Mouse (Mus musculus) heart, postnatal 0 days (tissue): Measurements from ENCODE around the gene Nrip1. TPM values are rescaled to one million over a fixed set of nuclear protein-coding genes. Genes with fewer than 3 reads are reported as not detected.

ENCODE experiments used
- ATAC-seq: fragments of 200-750 bp; cut with Nextera tagmentation; 2 replicates; pipeline ENCODE4 v1.8.0; 2017; ENCODE audit warnings: low read depth, moderate number of reproducible peaks, moderate library complexity; ENCODE audit not compliant: insufficient read depth
- DNase-seq: peaks from one replicate; pipeline ENCODE4 v3.0.0-alpha.2; 2016; ENCODE audit warnings: low spot score
- H3K27ac ChIP-seq: fragments of 300-500 bp; sonication (generic); 2 replicates; pipeline ENCODE4 v1.5.1; 2014; ENCODE audit warnings: low read depth, mild to moderate bottlenecking
- H3K27me3 ChIP-seq: fragments of 300-500 bp; sonication (generic); 2 replicates; pipeline ENCODE4 v1.6.1; 2014; ENCODE audit warnings: low read length, mixed read lengths; ENCODE audit not compliant: control insufficient read depth, insufficient read depth
- H3K36me3 ChIP-seq: fragments of 300-500 bp; sonication (generic); replicated peaks from 2 replicates; pipeline ENCODE4 v1.6.1; 2014; ENCODE audit warnings: low read length, mixed read lengths; ENCODE audit not compliant: control insufficient read depth, insufficient read depth
- H3K4me1 ChIP-seq: fragments of 300-500 bp; sonication (generic); 2 replicates; pipeline ENCODE4 v1.6.1; 2014; ENCODE audit warnings: antibody characterized with exemption; ENCODE audit not compliant: control insufficient read depth, insufficient read depth
- H3K4me2 ChIP-seq: fragments of 300-500 bp; sonication (generic); 2 replicates; pipeline ENCODE4 v1.6.1; 2014; ENCODE audit warnings: low read depth, mild to moderate bottlenecking, low read length, moderate library complexity
- H3K4me3 ChIP-seq: fragments of 300-500 bp; sonication (generic); 2 replicates; pipeline ENCODE4 v1.5.1; 2014; ENCODE audit warnings: low read depth, low read length
- H3K9ac ChIP-seq: fragments of 300-500 bp; sonication (generic); replicated peaks from 2 replicates; pipeline ENCODE4 v1.6.1; 2014; ENCODE audit warnings: low read depth, low read length, mixed read lengths
- H3K9me3 ChIP-seq: fragments of 300-500 bp; sonication (generic); replicated peaks from 2 replicates; pipeline ENCODE4 v1.6.1; 2016; ENCODE audit warnings: low read length; ENCODE audit not compliant: control insufficient read depth
- CTCF ChIP-seq: IDR thresholded peaks from 2 replicates; pipeline ENCODE4 v1.5.1; 2016; ENCODE audit warnings: antibody characterized with exemption, control low read depth, low read depth
- EP300 ChIP-seq: IDR thresholded peaks from 2 replicates; pipeline ENCODE4 v1.6.1; 2016; ENCODE audit warnings: antibody characterized with exemption, low read depth
- WGBS: fragments of 180-500 bp; shearing (Covaris S2); extraction: QIAGEN DNeasy Blood & Tissue Kit; methylation state at CpG from one replicate; pipeline ENCODE4 v1.1.7; 2014; 5-methylcytosine and 5-hydroxymethylcytosine counted together
- polyA plus RNA-seq: library from polyadenylated mRNA; unstranded; fragments of >200 nt; fragmentation: Nextera tagmentation; extraction: Ambion mirVana; gene quantifications from 2 replicates; pipeline ENCODE4 v1.2.1, GENCODE M21; 2015
- total RNA-seq: library from RNA; depleted of rRNA; stranded (reverse); fragments of >200 nt; gene quantifications from 2 replicates; pipeline ENCODE4 v1.2.3, GENCODE M21; 2014; ENCODE audit warnings: low replicate concordance

Nrip1 gene
- total and polyA plus RNA-seq, 2 experiments from 2014 or later, result 9.0 to 13.3 TPM

DNA sequence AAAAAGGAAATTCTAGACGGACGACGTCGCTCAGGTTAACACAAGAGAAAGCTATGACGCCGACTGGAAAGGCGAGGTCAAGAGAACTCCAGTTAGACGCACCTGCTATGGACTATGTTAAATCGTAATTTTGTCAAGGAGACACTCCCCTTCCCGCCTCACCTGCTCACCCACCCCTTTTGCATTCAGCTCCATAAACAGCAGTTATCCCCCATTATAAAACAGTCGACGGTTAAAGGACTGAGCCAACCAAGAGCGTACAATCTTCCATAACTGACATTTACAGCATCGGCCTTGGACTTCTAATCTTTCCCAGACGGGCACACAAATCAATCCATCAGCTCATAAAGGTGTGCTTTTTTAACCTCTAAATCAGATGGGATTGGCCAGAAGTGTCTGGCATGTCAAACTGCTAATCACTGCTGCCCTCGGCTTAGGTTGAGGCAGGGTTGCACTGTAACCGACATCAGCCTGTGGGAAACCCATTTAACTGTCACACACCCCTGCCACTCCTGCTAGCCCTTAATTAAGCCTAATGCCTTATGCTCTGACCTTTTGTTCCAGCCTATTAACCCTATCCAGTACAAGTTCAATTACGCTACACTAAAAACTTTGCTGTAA lies 15.4 kb downstream of the Nrip1 start:
- no peak for ATAC-seq
- Histone ChIP-seq H3K4me2 (no peak overlapping the region), H3K27me3 (no peaks in the 10 kb centered on the region), H3K9me3 (no peaks in the 10 kb centered on the region), H3K9ac (no peak overlapping the region), H3K36me3 (no peaks in the 10 kb centered on the region), H3K4me1 (peaks cover 4% of the 10 kb centered on the region; the same call in 1 of the 2 replicates), H3K4me3 (no peak overlapping the region), H3K27ac (no peak overlapping the region)
- TF ChIP-seq CTCF (no peak), EP300 (no peak)
- no peak for DNase-seq
- WGBS, result 86% methylated on average over 18 of the region's 18 CpGs

DNA sequence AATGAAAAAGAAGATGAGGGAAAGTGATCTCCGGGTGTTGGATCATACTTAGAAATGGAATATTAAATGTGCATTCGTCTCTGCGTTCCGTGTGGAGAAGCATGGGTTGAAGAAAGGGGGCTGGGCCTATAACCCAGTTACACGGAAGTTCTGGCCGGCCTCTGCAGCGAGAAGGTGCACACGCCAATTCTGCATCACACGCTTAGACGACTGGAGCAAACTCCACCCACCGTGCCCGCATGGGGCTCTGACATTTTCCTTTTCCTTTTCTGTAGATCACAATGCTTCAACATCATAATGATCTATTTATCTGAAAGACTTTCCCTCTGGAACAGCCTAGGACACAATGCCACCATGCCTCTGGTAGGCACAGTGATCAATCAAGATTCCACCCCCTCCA lies 16.5 kb downstream of the Nrip1 start:
- 92% methylated on average over 12 of the region's 12 CpGs for WGBS
- Histone ChIP-seq H3K9me3 (no peaks in the 10 kb centered on the region), H3K9ac (no peak overlapping the region), H3K4me2 (no peak overlapping the region), H3K36me3 (0 out of 2 replicates have a peak, but pooled peaks cover under 1% of the 10 kb centered on the region), H3K4me3 (no peak overlapping the region), H3K27ac (no peak overlapping the region), H3K4me1 (peaks cover 4% of the 10 kb centered on the region; the same call in 1 of the 2 replicates), H3K27me3 (no peaks in the 10 kb centered on the region)
- no peak for ATAC-seq
- no peak for DNase-seq
- no peak for TF ChIP-seq CTCF
- TF ChIP-seq EP300, result no peak

DNA sequence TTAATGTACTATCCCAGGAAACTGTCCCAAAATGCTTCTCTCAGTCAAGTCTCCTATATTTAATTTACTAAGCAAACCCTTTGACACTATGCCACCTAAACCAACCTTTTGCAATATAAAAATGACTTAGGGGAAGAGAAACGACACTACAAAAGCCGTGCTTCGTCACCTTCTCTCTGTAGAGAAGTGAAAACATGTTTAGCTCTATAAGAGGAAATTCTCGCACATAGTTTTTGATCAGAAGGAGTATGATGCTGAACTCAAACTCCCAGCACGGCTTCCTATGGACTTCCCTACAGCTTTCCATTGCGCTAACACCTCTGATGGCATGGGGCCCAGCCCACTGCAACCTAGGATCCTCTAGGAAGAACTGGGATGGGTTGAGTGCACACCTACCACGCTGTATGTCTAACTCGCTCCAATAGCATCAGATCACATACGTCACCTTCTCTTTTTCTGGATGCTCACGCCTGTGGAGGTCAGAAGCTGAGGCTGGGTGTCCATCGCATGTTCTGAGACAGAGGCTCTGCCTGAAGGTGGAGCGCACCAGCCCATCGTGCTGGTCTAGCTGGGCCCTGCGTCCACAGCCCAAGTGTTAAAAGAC lies 17.6 kb downstream of the Nrip1 start:
- 0 out of 2 replicates have a peak, but pooled peaks cover 6% of the 10 kb centered on the region for H3K36me3 ChIP-seq
- 88% methylated on average over 14 of the region's 14 CpGs for WGBS
- TF ChIP-seq EP300 (no peak), CTCF (no peak)

DNA sequence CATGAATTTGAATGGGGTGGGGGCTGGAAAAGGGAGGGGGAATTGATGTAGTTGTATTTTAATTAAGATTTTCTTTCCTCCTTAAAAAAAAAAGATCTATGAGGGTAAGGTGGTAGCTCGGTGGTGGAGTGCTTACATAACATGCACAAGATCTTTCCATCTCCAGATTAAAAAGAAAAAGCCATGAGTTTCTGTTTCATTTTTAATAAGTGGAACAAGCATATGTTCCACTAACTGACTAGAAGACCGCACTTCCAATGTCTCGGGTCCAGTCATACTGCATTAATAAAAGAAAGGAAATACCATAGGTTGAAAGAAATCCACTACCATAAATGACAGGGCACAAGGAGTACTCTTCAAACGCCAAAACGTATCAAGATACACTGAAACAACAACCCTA lies 18.4 kb downstream of the Nrip1 start:
- Histone ChIP-seq H3K4me3 (no peak overlapping the region), H3K9ac (no peak overlapping the region), H3K4me2 (no peak overlapping the region), H3K27ac (no peak overlapping the region), H3K4me1 (peaks cover 4% of the 10 kb centered on the region; the same call in 1 of the 2 replicates), H3K27me3 (no peaks in the 10 kb centered on the region), H3K36me3 (peaks cover 6% of the 10 kb centered on the region; the same call in 1 of the 2 replicates), H3K9me3 (no peaks in the 10 kb centered on the region)
- DNase-seq, result no peak
- ATAC-seq, result no peak
- TF ChIP-seq EP300, result no peak
- 77% methylated on average over 5 of the region's 5 CpGs for WGBS

More for the DNA sequence above, 17.6 kb downstream of the Nrip1 start:
- H3K4me3 ChIP-seq, result no peak overlapping the region
- ATAC-seq (no peak), DNase-seq (no peak)
- H3K4me2 ChIP-seq, result no peak overlapping the region
- no peaks in the 10 kb centered on the region for H3K9me3 ChIP-seq
- H3K27ac ChIP-seq, result no peak overlapping the region
- peaks cover 4% of the 10 kb centered on the region; the same call in 1 of the 2 replicates for H3K4me1 ChIP-seq
- no peak overlapping the region for H3K9ac ChIP-seq
- no peaks in the 10 kb centered on the region for H3K27me3 ChIP-seq

DNA sequence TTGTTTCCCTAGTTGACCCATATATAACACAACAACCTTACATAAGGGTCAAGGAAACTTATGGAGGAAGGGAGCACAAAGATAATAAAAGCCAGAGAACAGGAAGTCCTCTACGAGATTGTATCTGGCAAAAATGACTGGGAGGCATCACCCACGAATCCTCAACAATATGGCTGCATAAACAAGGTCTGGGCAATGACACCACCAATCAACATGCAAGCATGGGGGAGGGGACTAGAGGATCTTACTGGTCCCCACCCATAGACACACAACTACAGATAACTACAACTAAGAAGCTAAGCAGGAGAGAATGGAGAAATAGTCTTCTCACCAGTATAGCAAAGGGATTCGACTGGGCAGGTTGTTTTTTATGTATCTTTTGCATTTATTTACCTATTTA lies 18.8 kb downstream of the Nrip1 start:
- WGBS, result 58% methylated on average over 3 of the region's 3 CpGs
- no peak for DNase-seq
- H3K27me3 ChIP-seq, result no peaks in the 10 kb centered on the region
- no peaks in the 10 kb centered on the region for H3K9me3 ChIP-seq
- peaks cover 7% of the 10 kb centered on the region for H3K36me3 ChIP-seq
- no peak overlapping the region for H3K4me3 ChIP-seq
- H3K4me2 ChIP-seq, result no peak overlapping the region
- no peak for TF ChIP-seq EP300
- TF ChIP-seq CTCF, result no peak
- no peak for ATAC-seq
- no peak overlapping the region for H3K27ac ChIP-seq
- H3K4me1 ChIP-seq, result peaks cover 4% of the 10 kb centered on the region; the same call in 1 of the 2 replicates
- H3K9ac ChIP-seq, result no peak overlapping the region

DNA sequence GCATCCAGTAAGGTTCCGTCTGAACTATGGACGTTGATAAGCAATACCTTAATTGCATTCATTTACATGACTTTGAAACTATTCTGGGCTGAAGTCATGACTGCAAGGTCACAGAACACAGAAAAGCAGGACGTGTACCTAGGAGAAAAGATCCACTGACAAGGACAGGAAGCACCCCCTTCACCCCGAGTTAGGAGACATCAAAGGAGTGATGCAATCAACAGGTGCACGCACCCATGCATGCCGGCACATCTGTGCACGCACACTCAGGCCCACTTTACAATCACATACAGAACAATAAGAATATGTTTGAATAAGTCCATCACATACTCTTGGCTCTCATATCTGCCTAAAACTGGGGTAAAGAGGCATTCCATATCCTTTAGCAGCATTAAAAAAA lies 19.3 kb downstream of the Nrip1 start:
- Histone ChIP-seq H3K4me1 (peaks cover 4% of the 10 kb centered on the region; the same call in 1 of the 2 replicates), H3K9me3 (no peaks in the 10 kb centered on the region), H3K27me3 (no peaks in the 10 kb centered on the region), H3K36me3 (peaks cover 13% of the 10 kb centered on the region), H3K4me3 (no peak overlapping the region), H3K27ac (no peak overlapping the region), H3K4me2 (no peak overlapping the region), H3K9ac (no peak overlapping the region)
- no peak for TF ChIP-seq CTCF
- TF ChIP-seq EP300, result no peak
- no peak for DNase-seq
- ATAC-seq, result no peak
- WGBS, result 46% methylated on average over 7 of the region's 7 CpGs
